Mouse (Mus musculus) mouse trophoblast stem cell (cell line): ENCODE measurements around the gene Tex45.

ENCODE experiments used
- in situ Hi-C, 2 experiments: fragments of 300-500 bp; cut with MseI, MboI; formaldehyde crosslinking; loops; 2 replicates in 1 of 2; 3 replicates in 1 of 2; pipeline ENCODE4 v1.15.1; 2025

The Tex45 gene

DNA sequence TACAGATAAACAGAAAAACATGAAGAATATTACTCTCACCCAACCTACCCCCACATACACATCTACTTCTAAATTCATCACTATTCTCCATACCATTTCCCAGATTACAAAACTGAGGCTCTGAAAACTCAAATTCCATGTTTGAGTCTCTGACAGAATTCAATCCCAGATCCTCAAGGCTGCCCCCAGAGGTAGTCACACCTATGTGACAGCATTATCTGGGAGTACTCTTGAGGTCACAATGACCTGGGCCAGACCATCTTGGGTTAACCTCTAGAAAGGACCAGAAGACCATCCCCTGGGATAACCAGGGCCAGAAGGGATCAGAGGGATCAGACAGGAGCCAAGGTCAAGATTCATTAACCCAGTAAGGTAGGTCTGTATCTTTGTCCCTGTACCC, at the start of gene Tex45:
TSS of gene Tex45 (plus strand) at position 301 of the 400 bp plus-strand sequence.
- in situ Hi-C loops: no loop called here

DNA sequence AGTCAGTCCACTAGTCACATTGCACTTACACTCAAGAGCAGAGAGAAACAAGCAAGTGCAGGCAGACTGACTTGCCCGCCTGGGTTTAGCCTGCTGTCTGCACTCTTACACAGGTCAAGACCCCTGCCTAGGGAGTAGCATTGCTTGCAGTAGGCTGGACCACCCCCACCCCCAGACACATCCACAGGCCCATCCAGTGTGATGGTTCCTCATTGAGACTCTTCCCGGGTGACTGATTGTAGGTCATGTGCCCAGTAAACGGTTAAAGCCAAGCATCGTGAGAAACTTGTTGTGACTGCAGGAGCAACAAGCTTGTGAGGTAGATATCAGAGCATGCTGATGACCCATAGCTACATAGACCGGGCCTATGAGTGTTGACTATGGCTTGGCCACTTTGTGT, 49.2 kb upstream of the Tex45 start:
- in situ Hi-C loops: no loop called here

DNA sequence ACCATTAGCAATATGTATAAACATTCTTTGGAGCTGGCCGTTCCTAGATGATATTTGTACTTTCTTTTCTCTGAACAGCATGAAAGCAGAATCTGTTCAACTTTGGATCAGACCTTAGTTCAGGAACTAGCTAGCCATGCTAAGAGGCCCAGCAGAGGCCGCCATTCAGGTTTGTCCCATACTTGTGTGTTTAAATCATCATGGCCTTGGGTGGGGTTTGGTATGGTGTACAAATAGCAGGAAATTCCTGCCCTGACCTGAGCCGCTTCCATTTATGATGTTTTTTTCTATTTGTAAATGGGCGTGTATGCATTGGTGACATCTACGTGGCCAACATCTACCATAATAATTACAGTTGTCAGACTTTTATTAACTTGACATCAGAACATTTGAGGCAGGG, 45.4 kb upstream of the Tex45 start:
- in situ Hi-C loops: no loop called here

DNA sequence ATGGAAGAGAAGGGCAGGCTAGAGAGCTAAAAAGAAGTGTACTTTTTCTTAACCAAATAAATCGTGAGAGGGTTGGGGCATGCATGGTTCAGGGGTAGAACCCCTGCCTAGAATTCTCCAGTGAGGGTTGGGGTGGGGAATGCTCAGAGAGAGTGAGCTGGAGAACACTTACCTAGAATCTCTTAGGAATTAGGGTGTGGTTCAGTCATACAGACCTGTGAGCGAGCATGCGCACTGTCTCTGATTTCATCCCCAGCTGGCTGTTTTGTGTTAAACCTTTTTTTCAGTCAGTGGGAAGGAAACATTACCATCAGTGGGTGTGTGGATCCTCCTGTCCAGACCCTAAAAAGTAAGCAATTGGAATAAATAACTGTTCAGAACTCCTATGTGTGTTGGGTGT, 44.5 kb upstream of the Tex45 start:
- in situ Hi-C loops: no loop called here

DNA sequence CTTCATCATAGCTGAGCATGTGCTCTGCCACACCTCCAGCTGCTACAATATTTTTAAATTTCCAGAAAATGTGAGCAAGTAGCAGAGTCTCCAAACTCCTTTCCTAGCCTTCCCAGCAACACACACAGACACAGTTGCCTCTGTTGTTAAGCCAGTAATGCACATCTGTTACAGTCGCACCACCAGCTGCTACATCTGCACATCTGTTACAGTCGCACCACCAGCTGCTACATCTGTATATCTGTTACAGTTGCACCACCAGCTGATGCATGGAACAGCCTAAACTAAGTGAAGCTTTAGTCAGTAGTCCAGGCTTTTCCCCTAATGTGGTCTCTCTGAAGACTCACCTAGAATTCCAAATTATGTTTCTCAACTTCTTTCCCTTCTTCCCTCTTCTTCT, 42.2 kb upstream of the Tex45 start:
- in situ Hi-C loops: no loop called here

DNA sequence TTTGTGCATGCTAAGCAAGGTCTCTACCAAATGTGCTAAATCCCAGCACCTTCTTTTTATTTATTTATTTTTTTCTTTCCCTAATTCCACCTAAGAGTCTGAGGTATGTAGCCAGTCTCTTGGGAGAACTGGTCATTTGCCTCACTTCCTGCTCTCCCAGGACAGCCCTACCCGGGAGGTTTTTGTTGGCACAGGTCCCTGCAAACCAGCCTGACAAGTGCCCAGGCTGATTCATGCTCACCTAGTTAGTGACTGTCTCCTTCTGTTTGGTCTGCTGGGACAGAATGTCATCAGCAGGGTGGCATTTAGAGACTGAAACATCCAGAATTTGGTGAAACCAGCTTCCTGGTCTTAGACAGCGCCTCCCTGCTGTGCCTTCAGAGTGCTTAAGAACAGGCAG, 40.7 kb upstream of the Tex45 start:
- in situ Hi-C loops: no loop called here

DNA sequence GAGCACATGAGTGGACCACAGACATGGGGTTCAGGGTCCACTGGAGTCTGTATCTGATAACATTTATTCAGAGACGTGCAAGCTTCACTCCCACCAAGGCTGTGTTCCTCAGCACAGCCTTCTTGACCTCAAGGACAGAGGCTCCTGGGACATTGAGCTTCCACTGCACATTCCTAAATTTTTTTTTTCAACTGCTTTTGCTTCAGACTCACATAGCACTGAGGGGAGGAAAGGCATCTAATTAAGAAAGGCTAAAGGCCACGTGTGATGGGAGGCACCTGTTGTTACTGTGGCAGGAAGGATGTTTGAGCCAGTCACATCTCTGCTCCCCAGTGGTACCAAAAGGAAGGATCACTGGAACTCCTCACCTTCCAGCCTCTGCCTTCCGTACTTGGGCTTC, 39.5 kb upstream of the Tex45 start:
- in situ Hi-C loops: no loop called here

DNA sequence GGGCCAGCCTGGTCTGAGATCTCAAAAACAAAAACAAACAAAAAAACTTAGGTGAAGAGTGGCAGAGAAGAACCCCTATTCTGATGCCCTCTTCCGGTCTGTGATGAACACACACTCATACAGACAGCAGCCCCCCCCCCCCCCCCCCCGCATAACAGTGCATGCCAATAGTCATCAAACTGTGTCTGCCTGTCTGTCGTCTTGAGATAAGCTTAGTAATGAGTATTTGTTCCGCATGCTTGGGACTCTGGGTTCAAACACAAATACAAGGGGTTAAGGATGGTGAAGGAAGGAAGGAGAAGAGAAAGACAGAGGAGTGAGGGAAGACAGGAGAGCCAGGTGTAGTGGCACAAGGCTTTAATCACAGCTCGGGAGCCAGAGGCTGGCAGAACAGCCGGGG, 34.2 kb upstream of the Tex45 start:
- in situ Hi-C loops: no loop called here

DNA sequence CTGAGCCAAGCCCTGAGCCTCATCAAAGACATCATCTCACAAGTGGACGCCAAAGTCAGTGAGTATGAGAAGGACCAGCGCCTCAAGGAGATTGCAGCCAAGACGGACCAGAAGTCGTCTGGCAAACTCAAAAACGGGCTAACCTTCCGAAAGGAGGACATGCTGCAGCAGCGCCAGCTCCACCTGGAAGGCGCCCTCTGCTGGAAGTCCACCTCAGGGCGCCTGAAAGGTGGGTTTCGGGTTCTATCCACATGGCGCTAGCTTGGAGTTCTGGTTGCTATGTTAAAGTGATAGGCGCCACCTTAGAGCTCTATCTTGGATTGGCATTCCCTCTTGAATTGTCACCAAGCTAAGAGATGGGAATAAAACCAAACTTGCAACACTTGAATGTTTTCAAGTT, 31.2 kb upstream of the Tex45 start:
- in situ Hi-C loops: no loop called here

DNA sequence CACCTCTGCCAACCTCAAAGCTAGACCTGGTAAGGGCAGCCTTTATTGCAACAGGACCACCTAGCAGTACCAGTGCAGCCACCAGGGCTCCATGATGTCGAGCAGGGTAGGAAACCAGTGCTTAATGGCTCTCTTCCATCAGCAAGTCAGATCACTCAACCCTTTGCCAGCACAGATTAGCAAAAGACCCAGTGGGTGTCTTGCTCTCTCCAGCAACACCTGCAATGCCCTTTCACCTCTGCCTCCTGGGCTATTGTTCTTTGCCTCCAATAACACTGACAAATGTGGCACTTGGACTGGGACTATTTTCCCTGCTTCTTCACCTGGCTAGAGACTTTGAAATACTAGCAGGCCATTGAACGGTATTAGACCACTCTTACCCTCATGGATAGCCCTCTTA, 21.4 kb upstream of the Tex45 start:
- in situ Hi-C loops: loop anchor here in 1 of 2 experiments (10.0 kb wide), 1 partner anchor 84 kb away; no protein-coding TSS in a partner anchor

DNA sequence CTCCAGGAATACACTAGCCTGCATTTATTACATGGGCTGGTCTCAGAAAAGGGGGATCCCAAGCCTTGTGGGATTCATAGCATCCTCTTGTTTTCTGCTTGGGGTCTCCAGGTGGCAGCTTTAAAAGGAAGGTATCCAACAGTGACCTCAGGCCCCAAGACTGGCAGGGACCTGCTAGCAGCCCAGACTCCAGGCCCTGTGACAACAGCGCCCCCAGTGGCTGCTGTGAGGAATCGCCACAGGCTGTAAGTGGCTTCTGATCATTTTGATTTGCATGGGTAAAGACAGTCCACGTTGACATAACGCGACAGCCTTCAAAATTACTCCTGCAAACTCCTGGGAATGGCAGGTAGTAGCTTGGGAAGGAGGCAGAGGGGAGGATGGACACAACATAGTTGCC, 20.0 kb upstream of the Tex45 start:
- in situ Hi-C loops: no loop called here

DNA sequence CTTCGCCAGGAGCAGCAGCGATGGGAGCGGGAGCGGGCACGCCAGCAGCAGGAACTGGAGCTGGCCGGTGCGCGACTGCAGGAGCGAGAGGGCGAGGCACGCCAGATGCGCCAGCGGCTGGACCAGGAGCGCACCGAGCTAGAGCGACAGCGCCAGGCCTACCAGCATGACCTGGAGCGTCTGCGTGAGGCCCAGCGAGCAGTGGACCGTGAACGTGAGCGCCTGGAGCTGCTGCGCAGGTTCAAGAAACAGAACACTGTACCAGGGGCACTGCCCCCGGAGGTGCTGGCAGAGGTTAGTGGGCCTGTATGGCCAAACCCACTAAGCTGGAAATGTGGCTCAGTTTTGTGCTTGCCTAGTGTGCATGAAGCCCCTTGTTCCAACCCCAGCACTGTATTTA, 18.7 kb upstream of the Tex45 start:
- in situ Hi-C loops: no loop called here

DNA sequence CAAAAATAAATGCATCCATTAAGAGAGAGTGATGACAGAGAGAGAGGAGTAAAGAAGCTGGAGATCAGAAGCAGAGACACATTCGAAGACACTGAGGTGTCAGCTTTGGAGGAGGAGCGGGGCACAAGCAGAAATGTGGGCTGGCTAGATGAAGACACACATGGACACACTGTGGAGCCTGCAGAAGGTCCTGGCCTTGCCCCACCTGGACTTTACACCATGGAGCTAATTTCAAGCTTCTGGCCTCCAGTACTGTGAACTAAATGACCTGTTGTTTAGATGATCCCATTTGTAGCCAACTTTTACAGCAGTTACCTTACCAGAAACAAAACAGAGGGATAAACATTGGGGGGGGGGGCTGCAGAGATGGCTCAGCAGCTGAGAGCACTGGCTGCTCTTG, 7.4 kb upstream of the Tex45 start:
- in situ Hi-C loops: no loop called here

DNA sequence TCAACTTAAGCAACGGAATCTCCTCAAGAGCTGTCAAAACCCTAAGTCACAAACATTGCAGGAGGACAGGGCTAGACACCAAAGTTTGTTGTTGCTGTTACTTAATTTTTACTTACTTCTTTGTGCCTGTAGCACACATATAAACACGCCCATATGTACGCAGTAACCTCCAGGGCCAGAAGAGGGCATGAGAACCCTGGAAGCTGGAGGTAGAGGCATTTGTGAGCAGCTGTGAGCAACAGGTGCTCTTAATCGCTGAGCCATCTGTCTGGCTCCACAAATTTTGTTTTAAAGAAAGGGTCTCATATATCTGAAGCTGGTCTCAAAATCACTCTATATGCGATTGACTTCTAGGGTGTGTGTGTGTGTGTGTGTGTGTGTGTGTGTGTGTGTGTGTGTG, 6.4 kb upstream of the Tex45 start:
- in situ Hi-C loops: no loop called here

DNA sequence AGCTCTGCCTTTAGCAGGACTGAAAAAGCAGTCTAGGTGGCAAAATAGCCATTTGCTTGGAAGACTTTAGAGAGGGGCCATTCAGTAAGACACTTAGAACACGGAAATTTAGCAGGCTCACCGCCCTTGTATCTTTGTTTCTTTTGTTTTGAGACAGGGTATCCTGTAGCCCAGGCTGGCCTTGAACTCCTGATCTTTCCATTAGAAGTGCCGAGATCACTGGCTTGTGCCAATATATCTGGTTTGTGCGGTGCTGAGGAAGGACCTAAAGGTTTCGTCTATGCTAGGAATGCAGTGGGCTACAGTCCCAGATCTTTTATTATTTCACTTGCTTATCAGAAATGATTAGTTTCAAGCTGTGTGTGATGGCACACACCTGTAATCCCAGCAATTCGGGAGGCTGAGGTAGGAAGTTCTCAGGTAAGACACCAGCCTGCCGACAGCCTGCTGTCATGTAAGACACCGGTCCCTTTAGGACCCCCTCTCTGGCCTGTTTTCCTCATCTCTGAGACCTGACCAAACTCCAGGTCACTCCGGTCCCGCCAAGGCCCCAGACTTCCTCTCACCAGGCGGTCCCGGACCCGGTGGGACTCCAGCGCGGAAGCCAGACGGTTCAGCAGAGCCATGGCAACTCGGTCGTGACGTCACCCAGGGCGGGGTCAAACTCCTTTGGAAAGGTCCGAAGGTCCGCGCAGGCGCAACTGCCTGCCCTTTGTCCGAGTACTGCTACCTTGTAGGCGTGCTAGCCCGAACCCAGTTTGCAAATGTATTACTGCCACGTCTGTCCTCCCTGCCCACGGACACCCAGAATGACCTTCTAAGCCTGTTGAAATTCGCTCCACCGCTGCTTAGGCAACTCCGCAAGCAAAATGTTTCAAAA, 3.4 kb upstream of the Tex45 start, which contains the start of gene Pex11g:
TSS of gene Pex11g (minus strand) at position 675 of the 880 bp plus-strand sequence.
- in situ Hi-C loops: no loop called here

DNA sequence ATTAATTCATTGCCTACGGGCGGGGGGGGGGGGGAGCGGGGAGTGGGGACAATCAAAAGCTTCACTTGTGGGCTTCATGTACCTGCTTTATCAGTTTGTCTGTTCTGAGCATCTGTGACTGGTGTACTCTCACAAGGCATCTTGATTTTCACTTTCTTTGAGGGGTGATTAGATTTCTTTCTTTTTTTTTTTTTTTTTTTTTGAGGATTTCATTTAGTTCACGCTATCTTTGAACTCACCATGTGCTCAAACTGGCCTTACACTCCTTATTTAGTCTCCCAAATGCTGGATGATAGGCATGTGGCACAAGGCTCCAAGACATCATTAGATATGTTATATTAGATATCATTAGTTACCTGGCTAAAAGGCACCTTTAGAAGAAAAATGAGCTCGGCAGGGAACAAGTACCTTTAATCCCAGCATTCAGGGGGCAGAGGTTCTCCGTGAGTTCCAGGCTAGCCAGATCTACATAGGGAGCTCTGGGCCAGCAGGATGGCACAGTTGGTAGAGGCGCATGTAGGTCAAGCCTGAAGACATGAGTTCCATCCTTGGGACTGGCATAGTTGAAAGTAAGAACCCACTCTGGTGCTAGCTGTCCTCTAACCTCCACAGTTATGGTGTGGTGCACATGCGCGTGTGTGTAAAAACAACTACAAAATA, 2.6 kb upstream of the Tex45 start:
- in situ Hi-C loops: no loop called here

DNA sequence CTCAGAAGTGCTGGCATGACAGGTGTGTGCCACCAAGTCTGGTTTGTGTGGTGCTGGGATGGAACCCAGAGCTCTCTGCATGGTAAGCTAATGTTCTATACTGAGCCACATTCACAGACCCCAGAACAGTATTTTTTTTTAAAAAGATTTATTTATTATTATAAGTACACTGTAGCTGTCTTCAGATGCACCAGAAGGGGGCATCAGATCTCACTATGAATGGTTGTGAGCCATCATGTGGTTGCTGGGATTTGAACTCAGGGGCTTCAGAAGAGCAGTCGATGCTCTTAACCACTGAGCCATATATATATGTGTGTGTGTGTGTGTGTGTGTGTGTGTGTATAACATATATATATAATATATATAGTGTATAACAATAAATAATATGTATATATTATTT, 1.8 kb upstream of the Tex45 start:
- in situ Hi-C loops: no loop called here

DNA sequence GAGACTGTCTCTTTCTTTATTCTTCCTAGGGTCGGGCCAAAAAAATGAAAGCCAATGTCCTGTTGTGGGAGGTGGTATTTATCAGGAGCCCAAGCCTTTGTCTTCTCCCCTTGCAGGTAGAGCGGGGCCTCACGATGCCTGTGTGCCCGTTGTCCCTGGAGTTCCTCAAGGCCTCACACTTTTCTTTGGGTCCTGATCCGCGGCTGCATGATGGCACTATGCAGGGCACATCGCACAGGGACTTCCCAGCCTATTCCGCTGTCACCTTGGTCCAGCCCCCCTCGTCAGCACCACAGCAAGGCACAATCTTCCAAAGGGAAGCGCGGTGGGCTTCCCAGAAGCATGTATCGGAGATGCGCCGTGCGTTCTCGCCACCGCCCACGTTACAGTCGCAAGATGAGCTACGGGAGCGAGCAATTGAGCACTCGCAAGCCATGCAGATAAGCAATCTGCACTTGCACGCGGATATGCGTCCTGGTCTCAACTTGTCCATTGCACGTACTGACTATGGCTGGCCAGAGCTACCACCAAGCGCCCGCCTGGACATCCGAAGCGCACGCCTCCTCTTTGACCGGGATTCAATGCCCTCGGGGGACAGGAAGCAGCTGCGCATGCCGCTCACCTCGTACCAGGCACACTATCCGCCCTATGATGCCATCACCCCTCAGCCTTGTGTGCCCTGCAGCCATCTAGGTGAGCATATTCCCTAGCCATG, 5.2 kb downstream of the Tex45 start:
- in situ Hi-C loops: no loop called here

DNA sequence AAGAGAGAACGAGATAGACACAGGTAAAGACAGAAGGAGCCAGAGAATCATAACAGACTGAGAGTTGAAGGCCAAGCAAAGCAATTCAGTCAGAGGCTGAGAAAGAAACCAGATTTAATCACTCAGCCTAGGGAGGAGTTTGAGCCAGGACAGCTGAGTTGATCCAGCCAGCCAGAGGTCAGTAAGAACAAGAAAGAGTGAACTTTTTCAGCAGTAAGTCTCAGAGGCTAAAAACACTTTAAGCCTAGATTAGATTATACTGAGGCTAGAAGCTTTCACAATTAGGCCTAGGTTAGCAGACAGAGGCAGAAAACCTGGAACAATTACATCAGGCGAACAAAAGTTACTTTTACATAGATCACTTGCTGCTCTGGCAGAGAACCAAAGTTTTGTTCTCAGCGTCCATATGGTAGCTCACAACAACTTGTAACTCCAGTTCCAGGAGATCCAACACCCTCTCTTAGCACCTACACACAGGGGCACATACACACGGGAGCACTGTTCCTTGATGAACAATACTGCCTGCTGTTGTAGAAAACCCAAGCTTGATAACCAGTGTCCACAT, 9.6 kb downstream of the Tex45 start:
- in situ Hi-C loops: no loop called here

DNA sequence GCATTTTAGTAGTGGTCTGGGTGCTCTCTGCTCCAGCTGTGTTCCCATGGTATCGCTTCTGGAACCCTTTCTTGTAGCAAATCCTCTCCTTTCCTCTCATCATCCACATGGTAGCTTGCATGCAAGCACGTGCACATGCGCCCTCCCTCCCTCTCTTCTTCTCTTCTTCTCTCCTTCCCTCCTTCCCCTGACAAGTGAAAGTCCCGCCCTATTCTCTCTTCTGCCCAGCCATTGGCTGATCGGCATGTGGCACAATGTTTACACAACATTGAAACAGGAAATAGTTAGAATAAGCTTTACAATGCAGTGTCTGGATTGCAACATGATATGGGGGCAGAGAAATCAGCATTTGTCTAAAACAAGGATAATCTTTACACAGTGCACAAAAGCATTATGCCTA, 10.9 kb downstream of the Tex45 start:
- in situ Hi-C loops: no loop called here

DNA sequence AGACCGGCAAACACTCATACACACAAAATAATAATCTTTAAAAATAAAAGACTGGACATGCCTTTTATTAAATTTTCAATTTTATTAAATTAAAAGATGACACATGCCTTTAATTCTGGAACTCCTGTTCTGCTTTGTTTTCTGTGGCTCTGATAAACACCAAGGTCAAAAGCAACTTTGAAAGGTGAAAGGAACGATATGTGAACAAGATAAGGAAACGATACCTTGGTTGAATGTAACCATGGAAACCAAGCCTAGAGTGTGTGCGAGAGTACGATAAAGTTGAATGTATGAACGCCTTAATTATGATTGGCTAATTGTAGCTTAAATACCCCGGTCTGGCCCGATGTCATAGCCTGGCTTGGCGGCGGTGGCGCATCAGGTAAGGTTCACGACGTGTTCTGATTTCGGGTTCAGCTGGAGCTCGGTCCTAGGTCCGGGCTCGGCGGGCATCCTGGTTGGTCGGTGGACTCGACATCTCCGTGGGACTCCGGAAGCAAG, 11.6 kb downstream of the Tex45 start:
- in situ Hi-C loops: no loop called here

DNA sequence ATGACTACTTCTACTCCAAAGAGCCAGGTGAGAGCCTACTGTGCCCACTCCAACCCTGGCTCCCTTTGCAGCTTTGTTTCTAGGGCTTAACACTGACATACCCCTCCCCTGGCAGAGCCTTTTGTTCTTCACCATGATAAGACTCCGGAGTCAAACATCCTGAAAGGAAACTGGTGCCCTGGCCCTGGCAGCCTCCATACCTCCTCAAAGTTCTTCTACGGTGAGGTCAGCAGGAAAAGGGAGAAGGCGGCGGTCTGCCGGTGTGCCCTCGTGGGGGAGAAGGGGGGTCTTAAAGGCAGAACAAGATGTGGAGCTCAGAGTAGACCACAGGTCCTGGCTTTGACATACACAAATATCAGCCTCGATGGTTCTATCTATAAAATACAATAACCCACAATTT, 12.9 kb downstream of the Tex45 start:
- in situ Hi-C loops: no loop called here
